27 mouse cellular contexts compared by ENCODE assay signal in the genomic region with DNA sequence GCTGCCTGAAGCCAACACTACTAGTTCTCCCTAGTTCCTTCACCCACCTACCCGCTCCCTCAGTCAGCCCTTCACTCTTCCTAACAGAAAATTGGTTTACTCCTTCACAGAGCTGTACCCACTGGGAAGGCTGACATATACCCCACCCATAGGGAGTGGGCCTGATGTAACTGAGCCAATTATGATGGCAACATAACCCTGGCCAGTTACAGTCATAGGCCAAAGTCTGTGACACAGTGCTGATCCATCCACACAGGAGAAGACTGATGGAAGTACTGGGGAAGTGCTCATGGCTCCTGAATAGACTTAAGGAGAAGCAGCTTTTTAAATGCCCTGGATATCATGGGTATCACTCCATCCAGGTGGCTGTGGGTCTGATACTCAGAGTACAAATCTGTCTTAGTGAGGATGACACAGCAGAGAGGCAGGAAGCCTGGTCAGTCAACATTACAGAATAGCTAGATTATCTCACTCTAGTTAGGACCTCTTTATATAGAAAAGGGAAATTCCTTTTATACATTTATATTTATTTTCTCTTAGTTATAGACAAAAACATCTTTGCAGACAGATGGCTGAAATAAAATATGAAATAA. TPM values are rescaled to one million over a fixed set of nuclear protein-coding genes. Genes with fewer than 3 reads are reported as not detected.
A peak's percentile ranks its signal among the peaks of the same experiment; 100 is the strongest.
DNase-seq lines count a peak whose midpoint lies in the region; ATAC-seq and TF ChIP-seq lines count a peak whose summit lies in the region.
"Had no signal": no experiment of that assay in that cellular context is flagged by ENCODE, and none has a peak within 500 bp of the region (broad histone marks: within the 10 kb centered on the region; RNA-seq: fewer than 3 reads in every experiment).

No protein-coding gene starts in this region.

- no peaks in the 10 kb centered on the region for H3K4me1 ChIP-seq in testis, adult 2 months (ENCODE audit: control insufficient read depth, insufficient read depth, low read length)
- peaks cover 86% of the 10 kb centered on the region for H3K4me1 ChIP-seq in megakaryocyte, embryonic 14.5 days
- H3K4me1 ChIP-seq in heart, adult 2 months (ENCODE audit: control insufficient read depth, insufficient read depth, low read length), result peaks cover 6% of the 10 kb centered on the region
- H3K4me1 ChIP-seq: forebrain, embryonic 13.5 days had no signal

- peaks cover 3% of the 10 kb centered on the region for H3K79me2 ChIP-seq in heart, adult 2 months (replicated peaks; ENCODE audit: control insufficient read depth, insufficient read depth, low read length)

- no peak for TF ChIP-seq POLR2A in testis, adult 2 months (IDR thresholded peaks at IDR 0.05; ENCODE audit: control insufficient read depth, low read depth, low read length)
- no peak for TF ChIP-seq POLR2A in heart, adult 2 months (IDR thresholded peaks at IDR 0.05; ENCODE audit: insufficient read depth, low read depth, low read length)

- intact Hi-C loops in heart, adult 2 months (cut with DNase I), result no loop called here

- H3K9ac ChIP-seq in heart, adult 2 months (ENCODE audit: low read depth, low read length), result no peak overlapping the region
- H3K9ac ChIP-seq: forebrain, embryonic 13.5 days; heart, embryonic 13.5 days; hindbrain, embryonic 14.5 days had no signal

- ATAC-seq in common myeloid progenitor, adult 5-6 weeks (replicated peaks; ENCODE audit: low read depth, poor library complexity, severe bottlenecking), result 0 out of 2 replicates have a peak, but pooled peaks have one; percentile 4
- ATAC-seq: activated CD4-positive, CD25-positive, alpha-beta regulatory T cell, adult 4 months; CD4-positive, CD25-positive, alpha-beta regulatory T cell, adult 4 months; forebrain, embryonic 13.5 days; hindbrain, postnatal 0 days; inflammation-experienced regulatory T-cells, adult 6 months had no signal

- H3K27me3 ChIP-seq in testis, adult 2 months (ENCODE audit: control insufficient read depth, insufficient read depth, low read length), result no peaks in the 10 kb centered on the region
- no peaks in the 10 kb centered on the region for H3K27me3 ChIP-seq in megakaryocyte, embryonic 14.5 days (replicated peaks)
- H3K27me3 ChIP-seq in heart, adult 2 months (ENCODE audit: control insufficient read depth, insufficient read depth, low read length), result no peaks in the 10 kb centered on the region
- H3K27me3 ChIP-seq: forebrain, embryonic 13.5 days; heart, embryonic 13.5 days had no signal

- peak; percentile 74 for DNase-seq in heart, adult 11 months
- no peak for DNase-seq in heart, adult 18-20 months
- no peak for DNase-seq in testis, postnatal 14 days (ENCODE audit: low spot score)
- no peak for DNase-seq in embryo, embryonic 10 days (ENCODE audit: low spot score)
- no peak for DNase-seq in heart, adult 2 months
- DNase-seq: adrenal gland, adult 8-10 months; adrenal gland, postnatal 25 days; cerebellum, adult 11 months; cerebellum, adult 2 months; cerebellum, adult 9-11 months; cerebellum, postnatal 25 days; gastrocnemius, postnatal 25 days; heart, postnatal 14 days; heart, postnatal 4 days; kidney, adult 11 months had no signal

- H3K9me3 ChIP-seq in megakaryocyte, embryonic 14.5 days, result no peaks in the 10 kb centered on the region
- H3K9me3 ChIP-seq: forebrain, embryonic 10.5 days; forebrain, embryonic 13.5 days; heart, embryonic 10.5 days; heart, embryonic 13.5 days had no signal

- peak overlapping the region; percentile 52; the same call in 1 of the 2 replicates for H3K27ac ChIP-seq in testis, adult 2 months (ENCODE audit: control insufficient read depth, insufficient read depth, low read depth, low read length)
- H3K27ac ChIP-seq in heart, adult 2 months, result no peak overlapping the region
- H3K27ac ChIP-seq: forebrain, embryonic 10.5 days; forebrain, embryonic 13.5 days; heart, embryonic 10.5 days; heart, embryonic 13.5 days; hindbrain, embryonic 14.5 days; hindbrain, postnatal 0 days had no signal

- no peak for TF ChIP-seq CTCF in testis, adult 2 months (IDR thresholded peaks at IDR 0.05; ENCODE audit: control insufficient read depth, insufficient read depth, insufficient replicate concordance, low read depth, low read length)
- no peak for TF ChIP-seq CTCF in heart, adult 2 months (IDR thresholded peaks at IDR 0.05)

- no peak for TF ChIP-seq EP300 in heart, adult 2 months (IDR thresholded peaks at IDR 0.05; ENCODE audit: insufficient read depth, low read depth, low read length)

- peak overlapping the region; percentile 55; the same call in 1 of the 2 replicates for H3K4me3 ChIP-seq in testis, adult 2 months (ENCODE audit: control insufficient read depth, low read depth, low read length)
- H3K4me3 ChIP-seq in megakaryocyte, embryonic 14.5 days (replicated peaks), result peak overlapping the region; percentile 59
- no peak overlapping the region for H3K4me3 ChIP-seq in heart, adult 2 months
- H3K4me3 ChIP-seq: forebrain, embryonic 10.5 days; forebrain, embryonic 13.5 days; heart, embryonic 10.5 days; heart, embryonic 13.5 days had no signal

- WGBS in heart, adult 2 months, result 100% methylated on average over 1 of the region's 1 CpGs

- no peaks in the 10 kb centered on the region for H3K36me3 ChIP-seq in testis, adult 2 months (ENCODE audit: control insufficient read depth, insufficient read depth, low read length)
- H3K36me3 ChIP-seq in megakaryocyte, embryonic 14.5 days (replicated peaks; ENCODE audit: low read length), result peaks cover 54% of the 10 kb centered on the region
- H3K36me3 ChIP-seq in heart, adult 2 months (ENCODE audit: control insufficient read depth, insufficient read depth, low read length), result peaks cover 3% of the 10 kb centered on the region
- H3K36me3 ChIP-seq: heart, embryonic 13.5 days had no signal

RNA-seq across cellular contexts. Expression of a gene that starts 18.7 kb away (rescaled TPM):
- 10 to 100 TPM; 38.7 to 41.1 TPM for total RNA-seq in heart, adult 18-20 months (2021)
- 8.8 and 10.3 TPM in 2 replicates for polyA plus RNA-seq in testis, adult 2 months (2012; rRNA removed)
- total RNA-seq in common myeloid progenitor, adult 5-6 weeks (2017), result 24.2 and 28.2 TPM in 2 replicates
- polyA plus RNA-seq in megakaryocyte, embryonic 14.5 days (2012; ENCODE audit: insufficient read depth, low replicate concordance), result 1.8 and 2.3 TPM in 2 replicates
- total RNA-seq in heart, adult 2 months (2021), result 10 to 100 TPM; 36.7 to 41.3 TPM
- 14.5 and 25.3 TPM in 2 replicates for polyA plus RNA-seq in heart, adult 2 months (2012; rRNA removed)
